Mouse (Mus musculus): ENCODE measurements around the gene Fndc7.
"Not testable (repeated sequence)": the region's sequence is repeated elsewhere in the genome, so short reads cannot be mapped to it uniquely, and the experiment has no call there.

The Fndc7 gene

GRCm38 (mm10) chr3:108855864-108856263 lies 33.9 kb downstream of the Fndc7 start:
- in situ Hi-C loops (cut with MseI, MboI) = no loop called here

GRCm38 (mm10) chr3:108855371-108855770 lies 34.4 kb downstream of the Fndc7 start:
- in situ Hi-C loops (cut with MseI, MboI) = no loop called here

- in situ Hi-C loops (cut with MseI, MboI) = no loop called here
Measured at GRCm38 (mm10) chr3:108853266-108853665, 36.5 kb downstream of the Fndc7 start.

- in situ Hi-C loops (cut with MseI, MboI) = no loop called here
Measured at GRCm38 (mm10) chr3:108851996-108852697, 37.7 kb downstream of the Fndc7 start.

GRCm38 (mm10) chr3:108851554-108851953 lies 38.3 kb downstream of the Fndc7 start:
- in situ Hi-C loops (cut with MseI, MboI) = no loop called here

GRCm38 (mm10) chr3:108851075-108851474 lies 38.7 kb downstream of the Fndc7 start:
- in situ Hi-C loops (cut with MseI, MboI) = no loop called here

GRCm38 (mm10) chr3:108850506-108850905 lies 39.3 kb downstream of the Fndc7 start:
- in situ Hi-C loops (cut with MseI, MboI) = no loop called here

GRCm38 (mm10) chr3:108846616-108847015 lies 43.2 kb downstream of the Fndc7 start:
- in situ Hi-C loops (cut with MseI, MboI) = no loop called here

GRCm38 (mm10) chr3:108844521-108844920 lies 45.3 kb downstream of the Fndc7 start:
- in situ Hi-C loops (cut with MseI, MboI) = no loop called here

- in situ Hi-C loops (cut with MseI, MboI) = no loop called here
Measured at GRCm38 (mm10) chr3:108844026-108844425, 45.8 kb downstream of the Fndc7 start.

- in situ Hi-C loops (cut with MseI, MboI) = no loop called here
Measured at GRCm38 (mm10) chr3:108840716-108841054, 49.1 kb downstream of the Fndc7 start.

GRCm38 (mm10) chr3:108840000-108840715 lies 49.6 kb downstream of the Fndc7 start, which contains the start of gene Stxbp3:
Gene Stxbp3, minus strand, starts transcription at chr3:108840526.
- in situ Hi-C loops (cut with MseI, MboI) = no loop called here

GRCm38 (mm10) chr3:108839647-108839999 lies 50.2 kb downstream of the Fndc7 start:
- in situ Hi-C loops (cut with MseI, MboI) = no loop called here

GRCm38 (mm10) chr3:108838980-108839379 lies 50.8 kb downstream of the Fndc7 start:
- in situ Hi-C loops (cut with MseI, MboI) = no loop called here

- in situ Hi-C loops (cut with MseI, MboI) = no loop called here
Measured at GRCm38 (mm10) chr3:108836931-108837330, 52.9 kb downstream of the Fndc7 start.

GRCm38 (mm10) chr3:108833717-108834116 lies 56.1 kb downstream of the Fndc7 start:
- in situ Hi-C loops (cut with MseI, MboI) = not testable (repeated sequence)

GRCm38 (mm10) chr3:108831750-108832149 lies 58.1 kb downstream of the Fndc7 start:
- in situ Hi-C loops (cut with MseI, MboI) = no loop called here

GRCm38 (mm10) chr3:108830493-108830892 lies 59.3 kb downstream of the Fndc7 start:
- in situ Hi-C loops (cut with MseI, MboI) = no loop called here

GRCm38 (mm10) chr3:108815631-108816030 lies 74.2 kb downstream of the Fndc7 start:
- in situ Hi-C loops (cut with MseI, MboI) = no loop called here

- in situ Hi-C loops (cut with MseI, MboI) = no loop called here
Measured at GRCm38 (mm10) chr3:108810747-108811263, 79.0 kb downstream of the Fndc7 start.

GRCm38 (mm10) chr3:108805622-108806021 lies 84.2 kb downstream of the Fndc7 start:
- in situ Hi-C loops (cut with MseI, MboI) = no loop called here
